Mouse (Mus musculus) kidney, embryonic 15.5 days (tissue): ENCODE results near the gene Lonrf2. TPM values are rescaled to one million over a fixed set of nuclear protein-coding genes. Genes with fewer than 3 reads are reported as not detected.

Experiments
- ATAC-seq: fragments of 200-750 bp; cut with Nextera tagmentation; replicated peaks from 2 replicates; pipeline ENCODE4 v1.8.0; 2017; ENCODE audit warnings: moderate TSS enrichment; ENCODE audit not compliant: low FRiP score
- H3K27ac ChIP-seq: fragments of 300-500 bp; sonication (generic); 2 replicates; pipeline ENCODE4 v1.5.1; 2015; ENCODE audit warnings: mild to moderate bottlenecking, inconsistent platforms
- H3K27me3 ChIP-seq: fragments of 300-500 bp; sonication (generic); 2 replicates; pipeline ENCODE4 v1.6.1; 2015; ENCODE audit warnings: inconsistent platforms
- H3K36me3 ChIP-seq: fragments of 300-500 bp; sonication (generic); 2 replicates; pipeline ENCODE4 v1.6.1; 2015; ENCODE audit warnings: inconsistent platforms
- H3K4me1 ChIP-seq: fragments of 300-500 bp; sonication (generic); 2 replicates; pipeline ENCODE4 v1.6.1; 2015; ENCODE audit warnings: inconsistent platforms
- H3K4me2 ChIP-seq: fragments of 300-500 bp; sonication (generic); 2 replicates; pipeline ENCODE4 v1.6.1; 2015; ENCODE audit warnings: moderate library complexity, mild to moderate bottlenecking, inconsistent platforms
- H3K4me3 ChIP-seq: fragments of 300-500 bp; sonication (generic); replicated peaks from 2 replicates; pipeline ENCODE4 v1.5.1; 2015; ENCODE audit warnings: mild to moderate bottlenecking, inconsistent platforms
- H3K9ac ChIP-seq: fragments of 300-500 bp; sonication (generic); 2 replicates; pipeline ENCODE4 v1.6.1; 2015; ENCODE audit warnings: mild to moderate bottlenecking, inconsistent platforms
- H3K9me3 ChIP-seq: fragments of 300-500 bp; sonication (generic); replicated peaks from 2 replicates; pipeline ENCODE4 v1.6.1; 2016; ENCODE audit warnings: inconsistent platforms
- WGBS: fragments of 180-500 bp; shearing (Covaris S2); methylation state at CpG from one replicate; pipeline ENCODE4 v1.1.7; 2015; ENCODE audit warnings: mixed read lengths; 5-methylcytosine and 5-hydroxymethylcytosine counted together
- polyA plus RNA-seq: library from polyadenylated mRNA; unstranded; fragments of >200 nt; fragmentation: Nextera tagmentation; extraction: Ambion mirVana; gene quantifications from 2 replicates; pipeline ENCODE4 v1.2.1, GENCODE M21; 2015

Lonrf2 gene
- polyA plus RNA-seq, 1 experiment from 2014 or later, result 1.7 TPM

DNA sequence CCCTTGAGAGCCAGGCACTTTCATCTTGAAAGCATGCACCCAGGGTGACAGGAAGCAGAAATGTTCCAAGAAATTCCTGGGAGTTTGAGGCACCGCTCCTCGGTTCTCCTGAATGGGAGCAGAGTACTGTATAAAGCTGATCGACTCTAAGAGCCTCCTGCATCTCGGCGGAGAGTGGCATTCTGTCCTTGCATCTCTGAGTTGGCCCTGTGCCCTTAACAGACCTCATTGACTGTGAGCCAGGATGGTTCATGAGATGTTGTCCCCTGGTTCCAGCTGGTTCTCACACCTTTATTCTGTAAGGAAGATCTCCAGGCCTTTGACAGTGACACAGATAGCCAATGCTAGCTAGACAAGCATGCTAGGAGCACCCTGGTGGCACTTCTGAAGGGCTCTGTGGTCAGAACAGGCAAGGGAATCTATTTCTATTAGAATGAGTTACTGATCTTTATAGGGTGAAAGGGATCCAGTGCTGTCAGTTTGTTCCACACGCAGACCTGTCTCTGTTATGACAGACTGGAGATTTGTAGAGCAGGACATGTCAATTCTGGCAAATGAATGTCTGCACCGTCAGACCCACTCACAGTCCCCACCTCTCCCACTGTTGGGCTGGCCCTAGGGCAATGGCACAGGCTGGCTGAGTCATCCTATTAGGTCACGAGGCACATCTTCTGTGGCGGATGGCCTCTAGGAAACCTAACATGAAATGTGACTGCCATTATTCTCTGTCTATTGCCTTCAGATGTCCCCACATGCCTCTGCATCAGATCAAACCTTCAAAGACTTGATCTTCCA, 45.3 kb downstream of the Lonrf2 start:
- H3K9ac ChIP-seq, result no peak overlapping the region
- no peak overlapping the region for H3K27ac ChIP-seq
- H3K4me1 ChIP-seq, result 0 out of 2 replicates have a peak, but pooled peaks cover 3% of the 10 kb centered on the region
- no peak for ATAC-seq
- no peaks in the 10 kb centered on the region; the same call in 1 of the 2 replicates for H3K36me3 ChIP-seq
- WGBS, result 85% methylated on average over 9 of the region's 9 CpGs
- no peak overlapping the region for H3K4me3 ChIP-seq
- H3K27me3 ChIP-seq, result no peaks in the 10 kb centered on the region
- H3K4me2 ChIP-seq, result no peak overlapping the region
- no peaks in the 10 kb centered on the region for H3K9me3 ChIP-seq

DNA sequence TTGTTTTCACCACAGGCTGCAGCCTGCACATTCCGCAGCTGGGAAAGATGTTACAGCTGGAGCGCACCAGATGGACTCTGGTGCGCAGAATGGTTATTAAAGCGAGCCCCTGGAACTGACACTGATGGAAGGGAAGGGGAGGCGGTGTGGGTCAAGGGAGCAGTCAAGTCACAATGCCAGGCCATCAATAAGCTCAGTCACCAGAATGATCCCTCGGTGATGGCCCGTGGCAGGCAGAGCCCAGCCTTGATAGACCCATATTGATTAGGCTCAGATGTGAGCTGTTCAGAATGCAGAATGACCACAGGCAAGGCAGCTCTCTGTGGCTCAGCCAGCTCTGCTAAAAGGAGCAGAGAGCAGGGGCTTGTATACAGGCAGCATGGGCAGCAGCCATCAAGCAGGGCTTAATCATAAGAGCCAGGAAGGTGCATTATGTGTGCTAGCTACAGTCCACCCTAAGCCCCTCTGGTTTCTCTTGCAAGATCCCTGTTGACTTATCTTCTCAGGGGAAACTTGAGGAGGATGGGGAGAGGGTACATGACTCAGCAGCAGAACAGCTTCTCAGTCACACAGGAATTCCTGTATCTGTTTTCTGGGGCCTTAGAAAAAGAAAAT, 46.4 kb downstream of the Lonrf2 start:
- no peak for ATAC-seq
- H3K36me3 ChIP-seq, result no peaks in the 10 kb centered on the region; the same call in 1 of the 2 replicates

DNA sequence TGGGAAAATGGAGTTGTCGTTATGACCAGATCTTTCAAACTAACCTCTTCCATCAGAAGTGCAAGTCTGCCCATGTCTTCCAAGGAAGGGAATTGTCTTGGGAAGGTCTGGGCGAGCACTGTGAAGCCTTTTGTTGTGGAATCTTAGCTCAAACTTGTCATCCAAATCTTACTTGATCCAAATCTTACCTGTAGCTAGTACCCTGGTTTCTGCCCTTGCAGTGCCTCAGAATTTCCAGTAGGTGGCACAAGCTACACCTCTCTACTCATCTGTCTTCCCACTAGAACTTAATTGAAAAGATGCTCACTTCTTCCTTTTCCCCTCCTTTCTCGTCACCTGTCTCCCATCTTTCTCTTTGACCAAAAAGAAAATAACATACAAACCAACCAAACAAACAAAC, 47.6 kb downstream of the Lonrf2 start:
- no peaks in the 10 kb centered on the region; the same call in 1 of the 2 replicates for H3K36me3 ChIP-seq
- ATAC-seq, result no peak
- WGBS, result 75% methylated on average over 3 of the region's 3 CpGs

More for the DNA sequence above, 46.4 kb downstream of the Lonrf2 start:
- H3K4me1 ChIP-seq, result 0 out of 2 replicates have a peak, but pooled peaks cover 3% of the 10 kb centered on the region
- H3K4me2 ChIP-seq, result no peak overlapping the region
- H3K4me3 ChIP-seq, result no peak overlapping the region
- H3K9me3 ChIP-seq, result no peaks in the 10 kb centered on the region
- no peaks in the 10 kb centered on the region for H3K27me3 ChIP-seq
- no peak overlapping the region for H3K9ac ChIP-seq
- no peak overlapping the region for H3K27ac ChIP-seq
- 53% methylated on average over 7 of the region's 7 CpGs for WGBS

DNA sequence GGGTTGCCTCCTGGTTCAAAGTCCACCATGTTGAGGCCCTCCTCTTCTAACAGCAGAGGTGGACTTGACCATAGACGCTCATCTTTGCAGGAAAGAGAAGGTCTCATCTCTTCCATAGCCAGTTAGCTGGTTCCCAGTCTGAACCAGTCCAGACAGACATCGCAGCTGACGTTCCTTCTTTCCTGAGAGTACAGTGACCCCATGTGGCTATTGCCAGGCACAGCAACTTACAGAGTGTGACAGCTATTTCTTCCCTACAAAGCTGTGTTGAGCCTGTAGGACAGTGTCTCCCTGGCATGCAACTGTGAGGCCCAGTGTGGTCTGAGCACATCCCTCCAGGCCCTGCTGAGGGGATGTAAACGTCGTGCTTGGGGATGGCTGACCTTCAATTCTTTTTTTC, 49.1 kb downstream of the Lonrf2 start:
- H3K4me1 ChIP-seq, result 0 out of 2 replicates have a peak, but pooled peaks cover 3% of the 10 kb centered on the region
- 4% methylated on average over 5 of the region's 5 CpGs for WGBS

More for the DNA sequence above, 47.6 kb downstream of the Lonrf2 start:
- Histone ChIP-seq H3K4me2 (no peak overlapping the region), H3K27ac (no peak overlapping the region), H3K27me3 (no peaks in the 10 kb centered on the region), H3K9ac (no peak overlapping the region), H3K4me1 (0 out of 2 replicates have a peak, but pooled peaks cover 3% of the 10 kb centered on the region), H3K9me3 (no peaks in the 10 kb centered on the region), H3K4me3 (no peak overlapping the region)

DNA sequence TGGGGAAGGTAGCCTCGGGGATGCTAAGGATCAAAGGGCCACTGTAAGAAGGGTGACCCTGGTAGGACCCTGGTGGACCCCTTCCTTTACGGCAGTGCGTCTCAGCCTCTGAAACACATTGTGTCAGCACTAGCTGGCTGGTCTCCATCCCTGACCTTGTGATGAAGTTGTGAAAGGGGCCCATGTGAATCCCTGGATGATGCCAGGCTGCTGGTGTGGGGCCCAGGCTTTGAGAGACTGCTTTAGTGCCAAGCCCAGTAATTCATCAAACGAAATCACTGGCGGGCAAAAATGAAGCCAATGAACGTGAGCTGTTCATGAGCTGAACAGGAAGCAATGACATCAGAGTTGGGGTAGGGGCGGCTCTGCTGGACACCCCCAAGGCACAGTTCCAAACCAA, 50.2 kb downstream of the Lonrf2 start:
- Histone ChIP-seq H3K9me3 (no peaks in the 10 kb centered on the region), H3K4me3 (no peak overlapping the region), H3K36me3 (no peaks in the 10 kb centered on the region), H3K4me1 (0 out of 2 replicates have a peak, but pooled peaks cover 3% of the 10 kb centered on the region), H3K27me3 (no peaks in the 10 kb centered on the region), H3K4me2 (no peak overlapping the region), H3K9ac (no peak overlapping the region), H3K27ac (no peak overlapping the region)
- WGBS, result 61% methylated on average over 7 of the region's 7 CpGs
- no peak for ATAC-seq

More for the DNA sequence above, 49.1 kb downstream of the Lonrf2 start:
- Histone ChIP-seq H3K9ac (no peak overlapping the region), H3K9me3 (no peaks in the 10 kb centered on the region), H3K27ac (no peak overlapping the region), H3K4me2 (no peak overlapping the region), H3K27me3 (no peaks in the 10 kb centered on the region), H3K36me3 (no peaks in the 10 kb centered on the region), H3K4me3 (no peak overlapping the region)
- peak; percentile 40; the same call in 1 of the 2 replicates for ATAC-seq

DNA sequence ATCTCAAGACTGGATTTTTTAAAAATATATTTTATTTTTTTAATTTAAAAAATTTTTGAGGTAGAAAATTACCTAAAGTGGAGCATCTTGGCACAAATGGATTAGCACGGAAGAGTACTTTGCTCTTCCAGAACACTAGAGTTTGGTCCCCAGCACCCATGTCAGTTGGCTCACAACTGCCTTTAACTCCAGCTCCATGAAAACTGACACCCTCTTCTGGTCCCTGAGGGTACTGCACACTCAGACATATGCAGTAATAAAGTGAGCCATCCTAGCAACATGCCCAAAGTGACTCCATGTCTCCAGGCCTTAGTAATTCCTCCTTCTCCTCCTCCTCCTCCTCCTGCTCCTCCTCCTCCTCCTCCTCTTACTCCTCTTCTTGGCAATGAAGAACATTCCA, 58.2 kb downstream of the Lonrf2 start:
- Histone ChIP-seq H3K9ac (no peak overlapping the region), H3K4me2 (no peak overlapping the region), H3K27me3 (no peaks in the 10 kb centered on the region), H3K9me3 (no peaks in the 10 kb centered on the region), H3K4me1 (no peaks in the 10 kb centered on the region), H3K4me3 (no peak overlapping the region), H3K36me3 (no peaks in the 10 kb centered on the region), H3K27ac (no peak overlapping the region)
- no peak for ATAC-seq
- WGBS, result 98% methylated on average over 1 of the region's 1 CpGs

DNA sequence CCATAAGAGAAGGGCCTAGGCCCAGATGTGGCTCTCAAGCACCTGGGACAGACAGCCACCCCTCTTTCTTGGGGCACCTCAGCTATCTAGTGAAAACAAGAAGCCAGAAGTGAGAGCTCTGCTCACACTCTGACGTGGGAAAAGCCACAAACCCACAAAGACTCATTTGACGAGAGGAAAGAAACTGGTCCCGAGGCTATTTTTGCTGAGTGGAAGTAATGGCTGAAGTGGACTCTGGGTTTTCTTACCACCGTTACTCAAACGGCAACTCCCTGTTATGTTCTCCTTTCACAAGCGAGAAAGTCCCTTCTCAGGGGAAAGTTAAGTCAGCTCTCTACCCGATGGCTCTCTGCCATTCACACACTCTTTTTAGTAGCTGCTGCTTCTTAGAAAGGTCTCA, 59.0 kb downstream of the Lonrf2 start:
- no peaks in the 10 kb centered on the region for H3K9me3 ChIP-seq
- H3K9ac ChIP-seq, result no peak overlapping the region
- no peaks in the 10 kb centered on the region for H3K4me1 ChIP-seq
- no peak overlapping the region for H3K4me2 ChIP-seq
- H3K27ac ChIP-seq, result no peak overlapping the region
- no peak overlapping the region for H3K4me3 ChIP-seq
- ATAC-seq, result no peak
- H3K36me3 ChIP-seq, result no peaks in the 10 kb centered on the region
- no peaks in the 10 kb centered on the region for H3K27me3 ChIP-seq
- WGBS, result 65% methylated on average over 7 of the region's 7 CpGs

DNA sequence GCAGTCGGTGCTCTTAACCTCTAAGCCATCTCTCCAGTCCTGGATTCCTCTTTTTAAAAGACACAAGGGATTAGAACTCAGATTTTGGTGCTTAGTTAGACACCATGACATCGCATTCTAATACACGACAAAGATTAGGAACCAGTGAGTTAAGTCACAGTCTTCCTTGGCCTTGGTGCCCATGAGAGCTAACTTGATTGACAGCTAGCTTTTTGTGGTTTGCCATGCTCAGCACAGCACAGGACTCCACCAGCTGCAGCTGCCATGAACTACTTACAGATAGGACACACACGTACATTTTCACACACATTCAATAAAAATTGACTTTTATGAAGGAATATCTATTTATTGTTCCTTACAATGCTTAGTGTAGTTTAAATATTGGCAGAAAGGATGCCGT, 60.8 kb downstream of the Lonrf2 start:
- Histone ChIP-seq H3K4me2 (no peak overlapping the region), H3K9me3 (no peaks in the 10 kb centered on the region), H3K27me3 (no peaks in the 10 kb centered on the region), H3K9ac (no peak overlapping the region), H3K4me1 (no peaks in the 10 kb centered on the region), H3K27ac (no peak overlapping the region), H3K4me3 (no peak overlapping the region), H3K36me3 (no peaks in the 10 kb centered on the region)
- no peak for ATAC-seq
- 94% methylated on average over 5 of the region's 5 CpGs for WGBS

DNA sequence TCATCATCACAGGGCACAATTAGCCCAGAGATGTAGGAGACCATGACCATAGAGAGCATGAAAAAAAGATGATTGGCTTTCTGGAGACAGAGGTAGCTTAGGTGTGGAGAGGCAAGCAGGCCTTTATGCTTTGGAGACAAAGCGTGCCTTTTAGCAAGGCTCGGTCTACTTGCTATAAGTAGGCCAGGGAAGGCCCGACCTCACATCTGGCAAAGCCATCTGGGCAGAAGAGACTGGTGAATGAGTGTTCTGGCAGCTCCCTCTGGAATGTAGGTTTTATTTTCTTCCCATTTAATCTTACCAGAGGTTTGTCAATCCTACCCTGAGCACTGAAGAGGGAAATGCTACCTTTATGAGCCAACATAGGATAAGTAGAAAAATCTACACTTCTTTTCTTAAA, 65.8 kb downstream of the Lonrf2 start:
- 74% methylated on average over 3 of the region's 3 CpGs for WGBS
- ATAC-seq, result no peak

DNA sequence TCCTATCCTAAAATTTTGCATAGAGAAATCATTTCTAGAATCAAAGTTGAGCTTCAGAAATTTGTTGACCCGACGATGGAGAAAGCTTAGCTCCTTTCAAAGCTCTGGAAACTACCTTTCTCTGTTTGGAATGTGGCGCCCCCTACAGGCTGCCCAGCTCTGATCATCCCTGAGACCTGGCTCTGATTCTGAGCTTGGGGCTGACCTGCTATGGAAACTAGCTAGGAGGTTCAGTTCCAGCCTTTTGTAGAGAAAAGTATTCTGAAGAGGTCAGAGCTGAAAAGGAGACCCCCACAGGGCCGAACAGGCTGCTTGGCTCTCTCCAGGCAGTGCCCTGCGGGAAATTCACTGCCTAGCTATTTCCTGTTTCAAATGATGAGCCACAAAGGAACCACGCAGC, 66.6 kb downstream of the Lonrf2 start:
- H3K4me2 ChIP-seq, result no peak overlapping the region
- no peaks in the 10 kb centered on the region for H3K36me3 ChIP-seq
- ATAC-seq, result no peak
- 0 out of 2 replicates have a peak, but pooled peaks cover 3% of the 10 kb centered on the region for H3K27me3 ChIP-seq
- H3K4me3 ChIP-seq, result no peak overlapping the region
- H3K9ac ChIP-seq, result no peak overlapping the region
- H3K27ac ChIP-seq, result no peak overlapping the region
- no peaks in the 10 kb centered on the region for H3K9me3 ChIP-seq
- H3K4me1 ChIP-seq, result peaks cover 25% of the 10 kb centered on the region
- 29% methylated on average over 6 of the region's 6 CpGs for WGBS

More for the DNA sequence above, 65.8 kb downstream of the Lonrf2 start:
- H3K36me3 ChIP-seq, result no peaks in the 10 kb centered on the region
- H3K4me3 ChIP-seq, result no peak overlapping the region
- H3K9me3 ChIP-seq, result no peaks in the 10 kb centered on the region
- no peak overlapping the region for H3K9ac ChIP-seq
- peaks cover 21% of the 10 kb centered on the region for H3K4me1 ChIP-seq
- no peak overlapping the region for H3K4me2 ChIP-seq
- no peak overlapping the region for H3K27ac ChIP-seq
- 0 out of 2 replicates have a peak, but pooled peaks cover 3% of the 10 kb centered on the region for H3K27me3 ChIP-seq

- H3K9ac ChIP-seq, result peak overlapping the region; percentile 33; the same call in 1 of the 2 replicates
- H3K9me3 ChIP-seq, result no peaks in the 10 kb centered on the region
- H3K27ac ChIP-seq, result peak overlapping the region; percentile 91
- H3K4me2 ChIP-seq, result peak overlapping the region; percentile 53
- H3K27me3 ChIP-seq, result 0 out of 2 replicates have a peak, but pooled peaks cover 3% of the 10 kb centered on the region
- H3K4me1 ChIP-seq, result peaks cover 38% of the 10 kb centered on the region
- WGBS, result 9% methylated on average over 11 of the region's 11 CpGs
- H3K4me3 ChIP-seq, result peak overlapping the region; percentile 30
- H3K36me3 ChIP-seq, result no peaks in the 10 kb centered on the region
- ATAC-seq, result 0 out of 2 replicates have a peak, but pooled peaks have one; percentile 38
Observed at GRCm38 (mm10) chr1:38767812-38768211, 68.7 kb downstream of the Lonrf2 start.
